Mouse (Mus musculus): ENCODE data around the gene Sox15.

- TF ChIP-seq CTCF (IDR thresholded peaks at IDR 0.05; ENCODE audit: low read depth) (peak; percentile 99), EP300 (IDR thresholded peaks at IDR 0.05; ENCODE audit: low read depth) (no peak)
These were observed 26.8 kb upstream of the Sox15 start for GRCm38 (mm10) chr11:69628286-69628685.
